Mouse (Mus musculus): Measurements from ENCODE around the gene Tmed8. TPM values are rescaled to one million over a fixed set of nuclear protein-coding genes. Genes with fewer than 3 reads are reported as not detected.

Gene Tmed8
- polyA plus RNA-seq, 1 experiment from 2014 or later = 6.0 TPM

DNA sequence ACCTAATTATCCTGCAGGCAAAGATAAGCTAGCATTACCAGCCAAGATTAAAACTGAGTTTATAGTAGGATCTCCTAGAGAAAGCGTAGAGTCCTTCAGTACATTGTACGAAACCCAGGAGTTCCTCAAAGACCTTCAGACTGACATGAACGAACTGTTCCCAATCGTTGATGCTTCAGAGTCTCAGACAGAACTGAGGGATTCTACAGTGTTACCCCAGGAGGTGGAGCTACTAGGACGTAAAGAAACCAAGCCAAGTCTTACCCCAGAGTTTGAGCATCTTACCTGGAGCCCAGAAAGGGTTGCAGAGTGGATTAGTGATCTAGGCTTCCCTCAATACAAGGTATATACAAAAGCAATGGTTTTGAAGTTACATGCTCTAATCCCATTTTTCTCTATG lies 1.4 kb upstream of the Tmed8 start:
- ATAC-seq (ENCODE audit: low FRiP score) = no peak
- Histone ChIP-seq H3K4me3 (replicated peaks) (no peak overlapping the region), H3K36me3 (replicated peaks) (no peaks in the 10 kb centered on the region), H3K27ac (no peak overlapping the region), H3K9me3 (no peaks in the 10 kb centered on the region), H3K4me1 (peaks cover 13% of the 10 kb centered on the region), H3K9ac (no peak overlapping the region), H3K27me3 (no peaks in the 10 kb centered on the region), H3K4me2 (no peak overlapping the region)
- WGBS = 76% methylated on average over 5 of the region's 5 CpGs

DNA sequence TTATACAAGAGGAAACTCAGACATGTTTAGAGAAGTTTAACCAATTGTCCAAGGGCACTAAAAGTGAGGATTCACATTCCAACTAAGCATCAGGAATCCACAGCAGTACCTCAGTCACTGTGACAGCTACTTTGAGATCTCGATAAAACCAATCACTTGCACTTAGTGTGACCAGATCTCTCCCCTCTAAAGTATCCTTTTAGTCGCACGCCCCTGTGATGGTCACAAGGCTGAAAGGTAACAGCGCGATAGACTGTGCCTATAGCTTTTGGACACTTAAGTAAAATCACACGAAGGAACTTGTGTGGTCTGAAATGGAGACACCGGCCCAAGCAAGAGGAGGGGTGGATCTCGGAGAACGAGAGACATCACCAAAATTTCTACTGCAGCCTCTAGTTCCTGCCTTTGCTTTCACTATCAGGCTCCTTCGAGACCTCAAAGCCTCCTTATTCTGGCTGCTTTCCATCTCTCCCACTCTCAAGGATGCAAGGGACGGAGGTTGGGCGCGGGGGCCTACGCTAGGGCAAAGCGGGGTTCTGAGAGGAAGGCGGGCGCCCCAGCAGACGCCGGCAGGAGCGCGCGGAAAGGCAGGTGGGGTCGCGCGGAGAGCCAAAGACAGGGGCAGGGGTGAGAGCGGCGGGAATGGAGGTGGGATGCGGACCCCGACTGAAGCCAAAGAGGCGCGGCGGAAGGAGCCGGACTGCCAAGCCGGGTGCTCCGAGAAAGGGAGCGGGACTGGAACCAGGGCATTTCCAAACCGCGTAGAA lies 865 bp downstream of the Tmed8 start, which contains the start of gene Samd15:
TSS of gene Samd15 (plus strand) at position 518 of the 767 bp plus-strand sequence.
- Histone ChIP-seq H3K9ac (peak within 1 kb of the TSS; percentile 90), H3K36me3 (replicated peaks) (no peaks in the 10 kb centered on the region), H3K9me3 (no peaks in the 10 kb centered on the region), H3K27ac (peak within 1 kb of the TSS; percentile 94), H3K4me1 (peaks cover 13% of the 10 kb centered on the region), H3K4me3 (replicated peaks) (peak within 1 kb of the TSS; percentile 92), H3K4me2 (peak within 1 kb of the TSS; percentile 85), H3K27me3 (no peaks in the 10 kb centered on the region)
- under 1% methylated on average over 38 of the region's 38 CpGs for WGBS
- ATAC-seq (ENCODE audit: low FRiP score) = peak; percentile 66

DNA sequence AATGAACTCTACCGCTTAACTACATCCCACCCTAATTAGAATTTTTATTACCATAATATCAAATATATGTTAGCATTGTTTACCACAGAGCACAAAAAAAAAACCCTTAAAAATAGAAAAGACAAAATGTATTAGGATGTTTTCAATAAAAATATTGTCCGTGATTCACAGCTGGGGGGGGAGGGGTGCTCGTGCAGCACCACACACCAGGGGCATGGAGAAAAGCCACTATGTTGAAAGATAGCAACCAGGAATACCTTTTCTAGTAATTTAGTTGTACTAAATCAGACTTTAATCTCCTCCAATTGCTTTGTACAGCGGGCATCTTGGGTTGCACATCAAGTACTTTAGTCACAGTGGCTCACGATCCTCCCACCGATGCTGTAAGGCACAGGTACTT lies 1.5 kb downstream of the Tmed8 start:
- ATAC-seq (ENCODE audit: low FRiP score) = no peak

DNA sequence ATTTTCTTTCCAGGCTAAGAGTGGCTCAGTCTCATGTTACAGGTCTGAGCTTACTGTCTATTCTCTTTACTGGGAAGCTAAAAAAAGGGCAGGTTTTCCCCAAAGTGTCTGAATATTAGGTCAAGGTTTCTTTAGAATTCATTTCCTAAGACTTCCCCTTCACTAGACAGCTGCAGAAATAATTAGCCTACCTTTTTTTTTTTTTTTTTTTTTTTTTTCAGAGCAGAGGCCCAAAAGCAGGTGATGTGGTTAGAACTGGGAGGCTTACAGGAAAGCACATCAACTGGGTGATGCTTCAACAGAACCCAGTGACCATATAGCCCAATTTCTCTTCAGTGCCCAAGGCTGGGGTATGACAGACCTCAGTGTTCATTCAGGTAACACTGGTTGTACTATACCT lies 3.9 kb downstream of the Tmed8 start:
- Histone ChIP-seq H3K4me1 (peaks cover 17% of the 10 kb centered on the region), H3K9ac (no peak overlapping the region), H3K4me2 (no peak overlapping the region), H3K4me3 (replicated peaks) (no peak overlapping the region), H3K27me3 (no peaks in the 10 kb centered on the region), H3K9me3 (no peaks in the 10 kb centered on the region), H3K27ac (no peak overlapping the region), H3K36me3 (replicated peaks) (no peaks in the 10 kb centered on the region)
- ATAC-seq (ENCODE audit: low FRiP score) = no peak

More for the DNA sequence above, 1.5 kb downstream of the Tmed8 start:
- Histone ChIP-seq H3K36me3 (replicated peaks) (no peaks in the 10 kb centered on the region), H3K9ac (peak overlapping the region; percentile 90), H3K4me2 (peak overlapping the region; percentile 85), H3K27me3 (no peaks in the 10 kb centered on the region), H3K27ac (no peak overlapping the region), H3K4me3 (replicated peaks) (peak overlapping the region; percentile 92), H3K9me3 (no peaks in the 10 kb centered on the region), H3K4me1 (peaks cover 13% of the 10 kb centered on the region)
- WGBS = 47% methylated on average over 6 of the region's 6 CpGs

DNA sequence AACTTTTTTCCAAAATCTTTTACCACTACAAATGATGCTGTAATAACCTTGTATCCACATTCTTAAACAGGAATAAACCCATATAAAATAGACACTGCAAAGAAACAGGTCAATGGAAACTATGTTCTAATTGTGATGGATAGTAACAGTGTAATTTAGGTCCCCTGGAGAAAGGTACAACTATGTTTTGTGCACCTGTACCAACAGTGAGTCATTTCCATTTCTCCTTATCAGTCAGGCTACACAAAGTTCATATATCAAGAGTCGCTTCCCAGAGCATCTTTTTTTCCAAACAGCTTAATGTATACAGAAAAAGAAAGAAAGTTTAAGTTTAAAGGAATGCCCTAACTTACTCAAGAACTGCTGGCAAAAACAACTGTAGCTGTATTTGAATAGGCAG lies 5.2 kb downstream of the Tmed8 start:
- Histone ChIP-seq H3K9me3 (no peaks in the 10 kb centered on the region), H3K4me1 (peaks cover 17% of the 10 kb centered on the region), H3K27ac (no peak overlapping the region), H3K36me3 (replicated peaks) (no peaks in the 10 kb centered on the region), H3K27me3 (no peaks in the 10 kb centered on the region), H3K4me3 (replicated peaks) (no peak overlapping the region), H3K9ac (no peak overlapping the region), H3K4me2 (no peak overlapping the region)
- no peak for ATAC-seq (ENCODE audit: low FRiP score)
- 88% methylated on average over 1 of the region's 1 CpGs for WGBS

DNA sequence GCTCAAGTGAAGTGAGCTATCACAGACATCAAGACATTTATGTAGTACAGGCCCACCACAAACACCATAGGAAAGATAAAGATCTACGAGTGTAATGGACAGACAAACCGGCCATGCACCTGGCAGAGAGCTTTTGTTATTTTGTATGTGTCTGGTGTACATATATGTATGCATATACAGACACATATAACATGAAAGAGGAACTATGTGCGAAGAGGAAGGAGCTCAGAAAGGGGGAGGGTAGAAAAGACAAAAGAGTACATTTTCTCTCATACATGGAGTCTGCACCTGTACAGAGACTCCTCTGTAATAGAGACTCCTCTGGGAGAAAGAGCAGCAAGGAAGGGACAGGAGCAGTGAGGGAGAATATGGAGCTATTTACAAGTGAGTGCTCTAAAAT lies 7.2 kb downstream of the Tmed8 start:
- no peak overlapping the region for H3K9ac ChIP-seq
- no peak overlapping the region for H3K4me2 ChIP-seq
- ATAC-seq (ENCODE audit: low FRiP score) = no peak
- no peaks in the 10 kb centered on the region for H3K9me3 ChIP-seq
- no peak overlapping the region for H3K4me3 ChIP-seq (replicated peaks)
- WGBS = 95% methylated on average over 3 of the region's 3 CpGs
- H3K27me3 ChIP-seq = no peaks in the 10 kb centered on the region
- no peak overlapping the region for H3K27ac ChIP-seq
- H3K36me3 ChIP-seq (replicated peaks) = no peaks in the 10 kb centered on the region
- 0 out of 2 replicates have a peak, but pooled peaks cover 5% of the 10 kb centered on the region for H3K4me1 ChIP-seq

DNA sequence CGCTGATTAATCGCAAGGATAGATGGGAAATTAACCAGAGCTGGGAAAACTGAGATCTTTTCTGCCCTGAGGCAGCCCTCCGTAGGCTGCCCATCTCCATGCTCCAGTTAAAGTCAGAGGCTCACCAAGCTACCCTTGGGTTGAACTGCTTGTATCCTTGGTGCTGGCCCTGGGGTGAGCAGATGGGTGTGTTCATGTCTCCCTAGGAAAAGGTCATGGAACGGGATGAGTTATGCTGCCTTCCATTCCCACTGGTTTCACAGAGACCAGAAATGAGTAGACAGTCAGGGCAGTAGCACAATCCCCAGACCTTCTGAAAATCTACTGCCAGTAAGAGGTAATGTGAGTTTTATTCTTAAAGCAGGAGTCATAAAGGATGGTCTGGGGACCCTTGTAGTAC lies 22.6 kb downstream of the Tmed8 start:
- ATAC-seq (ENCODE audit: low FRiP score) = no peak
- WGBS = 94% methylated on average over 4 of the region's 4 CpGs
- no peak overlapping the region for H3K9ac ChIP-seq
- no peak overlapping the region for H3K4me3 ChIP-seq (replicated peaks)
- H3K27me3 ChIP-seq = no peaks in the 10 kb centered on the region
- H3K27ac ChIP-seq = no peak overlapping the region
- H3K36me3 ChIP-seq (replicated peaks) = peaks cover 4% of the 10 kb centered on the region; the same call in 1 of the 2 replicates
- no peaks in the 10 kb centered on the region for H3K4me1 ChIP-seq
- H3K9me3 ChIP-seq = no peaks in the 10 kb centered on the region
- H3K4me2 ChIP-seq = no peak overlapping the region

DNA sequence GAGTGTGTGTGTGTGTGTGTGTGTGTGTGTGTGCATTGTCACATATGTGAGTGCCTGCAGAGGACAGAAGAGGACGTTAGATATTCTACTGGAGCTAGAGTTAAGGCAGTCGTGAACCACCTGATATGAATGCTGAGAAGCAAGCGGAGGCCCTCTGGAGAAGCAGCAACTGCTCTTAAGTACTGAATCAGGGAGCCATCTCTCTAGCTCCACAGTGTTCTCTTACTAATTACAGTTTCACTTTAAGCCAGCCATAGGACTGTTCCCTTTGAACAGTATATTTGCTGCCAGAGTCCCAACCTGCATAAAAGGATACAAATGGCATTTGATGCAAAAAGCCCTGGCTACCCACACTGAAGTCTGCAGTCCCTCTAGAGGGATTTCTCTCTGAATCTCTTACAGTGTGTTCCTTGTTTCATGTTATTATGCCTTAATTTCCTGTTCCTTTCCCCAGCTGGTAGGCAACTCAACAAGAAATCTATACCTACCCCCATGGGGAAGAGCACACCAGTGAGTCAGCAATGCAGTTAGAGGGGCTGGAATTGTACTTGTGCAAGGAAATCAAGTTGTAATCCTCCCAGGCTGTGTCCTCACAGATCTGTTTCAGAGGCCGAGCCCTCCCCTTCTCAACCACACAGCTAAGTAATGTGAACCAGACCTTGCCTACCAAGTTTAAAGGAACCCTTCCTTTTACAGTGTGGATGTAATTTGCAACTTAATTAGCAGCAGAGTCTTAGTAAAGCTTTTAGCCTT lies 24.9 kb downstream of the Tmed8 start:
- WGBS = 70% methylated on average over 4 of the region's 4 CpGs
- H3K36me3 ChIP-seq (replicated peaks) = peaks cover 22% of the 10 kb centered on the region

DNA sequence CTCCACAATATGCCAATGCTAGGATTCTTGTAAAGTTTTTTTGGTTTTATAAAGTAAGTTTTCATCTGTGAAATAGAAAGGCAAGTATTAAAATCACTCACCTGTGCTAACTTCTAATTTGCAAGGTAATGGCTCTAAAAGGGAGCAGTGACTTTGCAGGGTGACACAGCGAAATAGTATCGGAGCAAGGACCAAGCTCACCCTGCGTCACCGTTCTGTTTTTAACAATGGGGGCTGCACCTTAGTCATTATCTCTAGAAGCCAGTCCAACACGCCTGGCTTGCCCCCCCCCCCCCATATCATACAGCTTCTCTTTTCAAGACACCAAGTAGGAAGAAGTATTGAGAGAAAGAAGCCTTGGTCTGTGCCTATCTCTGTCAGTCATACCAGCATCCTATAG lies 39.4 kb downstream of the Tmed8 start:
- Histone ChIP-seq H3K9me3 (no peaks in the 10 kb centered on the region), H3K36me3 (replicated peaks) (peaks cover 14% of the 10 kb centered on the region; the same call in 1 of the 2 replicates), H3K4me1 (no peaks in the 10 kb centered on the region), H3K9ac (no peak overlapping the region), H3K27me3 (no peaks in the 10 kb centered on the region), H3K4me3 (replicated peaks) (no peak overlapping the region), H3K27ac (no peak overlapping the region), H3K4me2 (no peak overlapping the region)
- no peak for ATAC-seq (ENCODE audit: low FRiP score)
- whole genome bisulfite sequencing = 89% methylated on average over 5 of the region's 5 CpGs

More for the DNA sequence above, 24.9 kb downstream of the Tmed8 start:
- H3K27me3 ChIP-seq = no peaks in the 10 kb centered on the region
- H3K4me1 ChIP-seq = no peaks in the 10 kb centered on the region
- H3K4me3 ChIP-seq (replicated peaks) = no peak overlapping the region
- no peak overlapping the region for H3K27ac ChIP-seq
- no peak overlapping the region for H3K9ac ChIP-seq
- H3K4me2 ChIP-seq = no peak overlapping the region
- no peak for ATAC-seq (ENCODE audit: low FRiP score)
- H3K9me3 ChIP-seq = no peaks in the 10 kb centered on the region

DNA sequence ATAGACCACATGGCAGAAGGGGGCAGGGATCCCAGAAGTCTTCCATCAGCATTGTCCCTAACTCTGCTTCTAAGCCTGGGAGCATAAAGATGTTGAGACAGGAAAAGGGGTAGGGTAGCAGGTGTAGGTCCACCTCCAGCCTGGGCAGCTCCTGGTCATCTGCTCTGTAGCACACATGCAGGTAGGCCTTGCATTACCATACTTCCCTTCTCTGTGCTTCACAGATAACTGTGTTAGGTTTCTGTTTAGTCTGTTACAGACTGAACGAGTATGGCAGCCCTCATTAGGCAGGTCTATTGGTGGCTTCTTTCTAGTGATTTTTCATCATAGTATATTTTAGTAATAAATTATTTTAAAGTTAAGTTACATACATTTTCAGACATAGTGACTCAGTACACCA lies 39.9 kb downstream of the Tmed8 start:
- WGBS = 79% methylated on average over 1 of the region's 1 CpGs
- H3K4me3 ChIP-seq (replicated peaks) = no peak overlapping the region
- H3K9ac ChIP-seq = no peak overlapping the region
- no peak for ATAC-seq (ENCODE audit: low FRiP score)
- H3K27me3 ChIP-seq = no peaks in the 10 kb centered on the region
- no peak overlapping the region for H3K4me2 ChIP-seq
- H3K4me1 ChIP-seq = no peaks in the 10 kb centered on the region
- H3K36me3 ChIP-seq (replicated peaks) = peaks cover 15% of the 10 kb centered on the region; the same call in 1 of the 2 replicates
- H3K9me3 ChIP-seq = no peaks in the 10 kb centered on the region
- no peak overlapping the region for H3K27ac ChIP-seq

DNA sequence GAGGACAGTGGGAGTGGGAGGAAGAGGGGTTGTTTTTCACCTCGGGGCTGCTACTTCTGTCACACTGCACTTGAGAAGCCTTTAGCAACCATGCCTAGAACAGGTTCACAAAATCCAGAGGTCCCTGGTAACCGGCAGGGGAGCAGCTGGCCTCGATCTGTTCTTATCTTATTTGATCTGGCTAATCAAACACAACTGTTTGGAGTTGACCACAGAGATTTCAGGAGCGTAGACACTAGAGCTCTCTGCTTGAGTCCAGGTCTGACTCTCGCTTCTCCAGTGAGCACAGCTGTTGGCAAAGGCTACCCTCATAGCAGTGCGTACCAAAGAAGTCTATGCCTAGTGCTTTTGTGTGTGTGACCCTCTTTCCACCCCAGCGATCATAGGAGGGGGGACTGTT lies 42.2 kb downstream of the Tmed8 start:
- H3K27me3 ChIP-seq = no peaks in the 10 kb centered on the region
- no peak for ATAC-seq (ENCODE audit: low FRiP score)
- WGBS = 77% methylated on average over 7 of the region's 7 CpGs

DNA sequence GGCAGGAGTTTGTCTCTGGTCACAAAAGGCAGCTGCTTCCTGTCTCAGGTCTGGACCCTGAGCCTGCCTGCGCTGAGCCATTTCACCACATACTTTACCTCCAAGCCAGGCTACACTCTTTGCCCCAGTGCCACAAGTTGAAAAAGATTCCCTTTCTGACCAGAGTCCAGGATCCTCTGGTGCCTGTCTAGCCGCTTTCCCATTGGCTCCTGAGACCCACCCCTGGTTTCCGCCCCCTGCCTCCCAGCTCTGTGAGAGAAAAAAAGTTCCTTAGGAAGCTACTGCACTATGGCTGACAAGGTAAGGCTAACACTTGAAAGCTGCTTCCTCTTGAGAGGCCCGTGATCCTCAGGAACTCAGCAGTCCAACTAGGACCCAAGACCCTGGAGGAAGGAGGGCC lies 42.9 kb downstream of the Tmed8 start:
- no peak overlapping the region for H3K9ac ChIP-seq
- no peaks in the 10 kb centered on the region for H3K4me1 ChIP-seq
- no peak overlapping the region for H3K4me2 ChIP-seq
- no peaks in the 10 kb centered on the region for H3K27me3 ChIP-seq
- H3K27ac ChIP-seq = no peak overlapping the region
- 55% methylated on average over 4 of the region's 4 CpGs for WGBS
- H3K4me3 ChIP-seq (replicated peaks) = no peak overlapping the region
- 0 out of 2 replicates have a peak, but pooled peaks cover 4% of the 10 kb centered on the region for H3K36me3 ChIP-seq (replicated peaks)
- 0 out of 2 replicates have a peak, but pooled peaks cover 5% of the 10 kb centered on the region for H3K9me3 ChIP-seq
- ATAC-seq (ENCODE audit: low FRiP score) = no peak

More for the DNA sequence above, 42.2 kb downstream of the Tmed8 start:
- Histone ChIP-seq H3K27ac (no peak overlapping the region), H3K9me3 (no peaks in the 10 kb centered on the region), H3K4me1 (no peaks in the 10 kb centered on the region), H3K4me3 (replicated peaks) (no peak overlapping the region), H3K36me3 (replicated peaks) (0 out of 2 replicates have a peak, but pooled peaks cover 8% of the 10 kb centered on the region), H3K4me2 (no peak overlapping the region), H3K9ac (no peak overlapping the region)
